21 mouse cellular contexts compared by ENCODE assay signal in genomic region chr3:96548824-96549223, GRCm38 (mm10). TPM values are rescaled to one million over a fixed set of nuclear protein-coding genes. Genes with fewer than 3 reads are reported as not detected.
"Had no signal": no experiment of that assay in that cellular context is flagged by ENCODE, and none has a peak within 500 bp of the region (broad histone marks: within the 10 kb centered on the region; RNA-seq: fewer than 3 reads in every experiment).

No protein-coding gene starts in this region.

- H3K36me3 ChIP-seq: liver, embryonic 13.5 days had no signal

- H3K9me3 ChIP-seq: liver, embryonic 13.5 days had no signal

- H3K9ac ChIP-seq: liver, embryonic 13.5 days had no signal

- H3K27ac ChIP-seq: left cerebral cortex, adult 2 months; liver, embryonic 13.5 days had no signal

- DNase-seq: kidney, postnatal 36 days; layer of hippocampus, postnatal 36 days; liver, embryonic 13.5 days; lung, adult 2 months; lung, postnatal 14 days; midbrain, embryonic 14.5 days; thymus, adult 18-20 months; thymus, postnatal 36 days had no signal

- H3K4me2 ChIP-seq: liver, embryonic 13.5 days; midbrain, embryonic 11.5 days had no signal

- H3K4me3 ChIP-seq: left cerebral cortex, adult 2 months; liver, embryonic 13.5 days had no signal

RNA-seq across cellular contexts. Expression of gene Hfe2, which starts 23.9 kb away (rescaled TPM):
- total RNA-seq: megakaryocyte progenitor cell, adult 5-6 weeks; megakaryocyte-erythroid progenitor cell, adult 5-6 weeks had no signal
- polyA plus RNA-seq: small intestine, adult 2 months had no signal

RNA-seq across cellular contexts. Expression of gene Gm16253, which starts 28.0 kb away (rescaled TPM):
- total RNA-seq: layer of hippocampus, adult 8-10 months; layer of hippocampus, postnatal 10 days; layer of hippocampus, postnatal 36 days; left cerebral cortex, adult 2 months; left cerebral cortex, postnatal 10 days; left cerebral cortex, postnatal 36 days; liver, adult 2 months; megakaryocyte progenitor cell, adult 5-6 weeks; megakaryocyte-erythroid progenitor cell, adult 5-6 weeks; midbrain, postnatal 0 days had no signal
- polyA plus RNA-seq: liver, adult 2 months; liver, embryonic 13.5 days; lung, adult 2 months; small intestine, adult 2 months; testis, adult 2 months; urinary bladder, adult 2 months had no signal

RNA-seq across cellular contexts. Expression of gene Ankrd34a, which starts 47.6 kb away (rescaled TPM):
- total RNA-seq: liver, adult 2 months; megakaryocyte progenitor cell, adult 5-6 weeks; megakaryocyte-erythroid progenitor cell, adult 5-6 weeks had no signal
